Mouse (Mus musculus) forebrain, embryonic 14.5 days (tissue): Measurements from ENCODE around the gene Tuba8. TPM values are rescaled to one million over a fixed set of nuclear protein-coding genes. Genes with fewer than 3 reads are reported as not detected.

Source experiments
- ATAC-seq: fragments of 200-750 bp; cut with Nextera tagmentation; 2 replicates; pipeline ENCODE4 v1.8.0; 2017; ENCODE audit warnings: mild to moderate bottlenecking, moderate library complexity
- DNase-seq: peaks from one replicate; pipeline ENCODE4 v3.0.0-alpha.2; 2015; ENCODE audit warnings: low spot score
- H3K27ac ChIP-seq: fragments of 300-500 bp; sonication (generic); 2 replicates; pipeline ENCODE4 v1.5.1; 2014; ENCODE audit warnings: low read depth, mild to moderate bottlenecking, control low read depth, low read length, moderate library complexity
- H3K27me3 ChIP-seq: fragments of 300-500 bp; sonication (generic); replicated peaks from 2 replicates; pipeline ENCODE4 v1.6.1; 2014; ENCODE audit warnings: low read length, control low read depth, mixed read lengths; ENCODE audit not compliant: control insufficient read depth, insufficient read depth
- H3K36me3 ChIP-seq: fragments of 300-500 bp; sonication (generic); 2 replicates; pipeline ENCODE4 v1.6.1; 2014; ENCODE audit warnings: low read length, control low read depth; ENCODE audit not compliant: control insufficient read depth, insufficient read depth
- H3K4me1 ChIP-seq: fragments of 300-500 bp; sonication (generic); 2 replicates; pipeline ENCODE4 v1.6.1; 2014; ENCODE audit warnings: antibody characterized with exemption, low read length, control low read depth; ENCODE audit not compliant: control insufficient read depth, insufficient read depth
- H3K4me2 ChIP-seq: fragments of 300-500 bp; sonication (generic); 2 replicates; pipeline ENCODE4 v1.6.1; 2014; ENCODE audit warnings: mild to moderate bottlenecking, control low read depth, low read length
- H3K4me3 ChIP-seq: fragments of 300-500 bp; sonication (generic); 2 replicates; pipeline ENCODE4 v1.5.1; 2014; ENCODE audit warnings: low read depth, low read length, control low read depth
- H3K9ac ChIP-seq: fragments of 300-500 bp; sonication (generic); 2 replicates; pipeline ENCODE4 v1.6.1; 2014; ENCODE audit warnings: mild to moderate bottlenecking, low read length, control low read depth, moderate library complexity
- H3K9me3 ChIP-seq: fragments of 300-500 bp; sonication (generic); replicated peaks from 2 replicates; pipeline ENCODE4 v1.6.1; 2016; ENCODE audit warnings: low read length, control low read depth, mixed read lengths; ENCODE audit not compliant: control insufficient read depth
- WGBS: fragments of 180-500 bp; shearing (Covaris S2); extraction: QIAGEN DNeasy Blood & Tissue Kit; methylation state at CpG from one replicate; pipeline ENCODE4 v1.1.7; 2014; 5-methylcytosine and 5-hydroxymethylcytosine counted together
- polyA plus RNA-seq: library from polyadenylated mRNA; unstranded; fragments of >200 nt; fragmentation: Nextera tagmentation; extraction: Ambion mirVana; gene quantifications from 2 replicates; pipeline ENCODE4 v1.2.1, GENCODE M21; 2014

Gene Tuba8
- polyA plus RNA-seq, 1 experiment from 2014 or later = 0.22 TPM

DNA sequence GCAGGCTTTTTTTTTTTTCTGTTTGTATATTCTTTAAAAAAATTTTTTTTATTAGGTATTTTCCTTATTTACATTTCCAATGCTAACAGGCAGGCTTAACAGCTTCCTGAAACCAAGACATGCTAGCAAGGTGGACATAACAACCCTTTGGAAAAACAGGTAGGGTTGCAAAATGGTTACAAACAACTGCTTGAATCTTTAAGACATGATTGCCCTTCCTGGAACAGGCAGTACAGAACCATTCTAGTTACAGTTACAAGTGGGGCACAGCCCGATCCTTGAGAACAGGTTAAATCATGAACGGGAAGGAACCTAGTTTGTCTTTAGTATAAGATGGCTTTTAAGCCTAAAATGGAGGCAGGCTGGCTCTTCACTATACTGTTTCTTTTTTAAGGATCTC is 25.9 kb downstream of the Tuba8 start:
- H3K4me3 ChIP-seq = no peak overlapping the region
- 92% methylated on average over 2 of the region's 2 CpGs for WGBS
- no peaks in the 10 kb centered on the region for H3K9me3 ChIP-seq
- DNase-seq = no peak
- no peak for ATAC-seq
- no peaks in the 10 kb centered on the region for H3K27me3 ChIP-seq
- H3K36me3 ChIP-seq = no peaks in the 10 kb centered on the region
- H3K9ac ChIP-seq = no peak overlapping the region
- H3K4me1 ChIP-seq = no peaks in the 10 kb centered on the region
- no peak overlapping the region for H3K27ac ChIP-seq
- H3K4me2 ChIP-seq = no peak overlapping the region

DNA sequence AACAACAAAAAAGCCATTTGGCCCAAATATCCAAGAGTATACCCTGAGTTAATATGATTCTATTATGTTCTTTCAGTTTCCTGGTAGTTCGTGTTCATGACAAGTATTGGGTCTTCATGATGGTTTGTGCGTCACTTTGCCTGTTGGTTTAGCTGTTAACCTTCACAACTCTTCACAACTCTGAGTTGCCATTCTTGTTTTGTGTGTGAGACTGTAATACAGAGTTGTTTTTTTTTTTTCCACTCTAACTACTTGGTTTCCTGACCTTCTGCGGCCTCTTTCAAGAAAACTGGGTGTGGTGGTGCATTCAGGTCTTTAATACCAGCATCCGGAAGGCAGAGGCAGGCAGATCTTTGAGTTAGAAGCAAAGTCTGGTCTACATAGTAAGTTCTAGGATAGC is 27.7 kb downstream of the Tuba8 start:
- no peak overlapping the region for H3K9ac ChIP-seq
- no peaks in the 10 kb centered on the region for H3K4me1 ChIP-seq
- H3K27ac ChIP-seq = no peak overlapping the region
- H3K4me2 ChIP-seq = no peak overlapping the region
- H3K4me3 ChIP-seq = no peak overlapping the region
- ATAC-seq (no peak), DNase-seq (no peak)
- H3K27me3 ChIP-seq = no peaks in the 10 kb centered on the region
- no peaks in the 10 kb centered on the region for H3K36me3 ChIP-seq
- no peaks in the 10 kb centered on the region for H3K9me3 ChIP-seq
- WGBS = 93% methylated on average over 4 of the region's 4 CpGs

DNA sequence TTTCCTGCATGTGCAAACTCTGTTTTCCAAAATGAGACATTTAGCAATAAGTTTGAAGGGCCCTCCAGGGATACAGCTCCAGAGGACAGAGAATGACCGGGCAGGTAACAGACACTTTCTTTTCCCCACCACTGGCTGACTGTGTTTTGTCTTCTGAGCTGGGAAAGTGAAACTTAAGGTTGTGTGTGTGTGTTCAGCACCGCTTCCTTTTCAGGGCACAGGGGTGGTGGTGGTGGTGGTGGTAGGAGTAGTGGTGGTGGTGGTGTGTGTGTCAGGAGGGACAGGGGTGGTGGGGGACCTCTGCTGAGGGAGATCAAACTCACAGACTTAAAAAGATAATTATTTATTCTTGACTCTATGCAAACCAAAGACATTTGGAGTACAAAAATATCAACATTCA is 31.3 kb downstream of the Tuba8 start:
- no peak overlapping the region for H3K4me2 ChIP-seq
- WGBS = 79% methylated on average over 2 of the region's 2 CpGs
- no peak overlapping the region for H3K4me3 ChIP-seq
- no peaks in the 10 kb centered on the region for H3K27me3 ChIP-seq
- H3K9ac ChIP-seq = no peak overlapping the region
- H3K36me3 ChIP-seq = no peaks in the 10 kb centered on the region
- no peaks in the 10 kb centered on the region for H3K9me3 ChIP-seq
- DNase-seq (no peak), ATAC-seq (no peak)
- H3K4me1 ChIP-seq = peaks cover 3% of the 10 kb centered on the region; the same call in 1 of the 2 replicates
- no peak overlapping the region for H3K27ac ChIP-seq

DNA sequence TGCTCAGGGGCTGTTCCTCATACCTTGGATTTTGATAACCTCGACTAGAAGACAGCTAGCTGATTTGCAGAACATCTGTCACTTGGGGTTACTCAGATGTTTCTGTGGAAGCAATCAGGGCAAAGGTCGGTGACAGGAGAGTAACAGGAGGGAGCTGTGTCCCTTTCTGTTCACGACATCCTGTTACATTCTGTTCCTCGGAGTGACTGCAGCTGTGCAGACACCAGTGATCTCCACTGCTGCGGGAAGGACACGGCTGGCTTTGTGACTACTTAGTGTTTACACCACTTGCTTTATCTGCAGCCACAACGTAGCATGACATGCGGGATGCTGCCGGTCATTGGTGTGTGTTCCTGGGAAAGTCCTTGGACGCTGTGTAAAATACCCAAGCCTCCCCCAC is 32.7 kb downstream of the Tuba8 start:
- ATAC-seq (no peak), DNase-seq (no peak)

DNA sequence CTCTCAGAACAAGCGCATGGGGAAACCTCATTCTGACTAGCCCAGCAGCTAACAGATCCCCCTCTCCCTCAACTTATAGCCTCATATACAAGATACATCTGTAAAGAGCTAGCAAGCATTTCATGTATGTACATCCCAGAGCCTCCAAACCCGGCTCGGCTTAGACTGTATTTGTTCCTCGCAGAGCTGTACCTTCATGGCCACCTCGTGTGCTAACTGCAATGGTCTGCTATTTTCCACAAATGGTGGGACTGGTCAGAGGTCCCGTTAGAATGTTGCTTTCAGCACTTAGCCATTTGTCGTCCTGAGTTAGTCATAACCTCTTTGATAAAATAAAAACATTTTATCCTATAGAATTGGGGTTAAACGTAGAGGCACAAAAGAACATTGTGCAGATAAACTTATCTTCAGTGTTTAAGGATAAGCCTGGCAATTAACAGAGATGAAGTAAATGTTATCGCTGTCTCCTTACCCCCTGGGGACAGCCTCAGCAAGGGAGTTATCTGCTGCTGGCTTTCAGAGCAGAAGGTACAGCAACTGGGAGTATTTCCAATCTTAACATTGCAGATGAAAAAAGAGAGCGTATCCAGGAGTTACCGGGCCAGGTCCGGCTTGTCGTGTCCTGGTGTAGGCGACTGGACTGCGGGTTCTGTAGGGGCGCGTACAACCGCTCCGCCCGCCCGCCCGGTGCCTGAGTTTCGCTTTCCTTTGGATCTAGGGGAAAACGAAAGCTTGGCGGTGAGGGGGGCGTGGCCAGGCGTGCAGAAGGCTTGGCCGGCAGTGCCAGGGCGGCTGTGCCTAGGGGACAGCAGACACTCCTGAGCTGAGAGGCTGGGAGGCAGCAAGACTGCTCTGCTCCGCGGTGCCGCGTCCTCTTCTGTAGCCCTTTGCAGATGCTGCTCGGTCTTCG is 34.9 kb downstream of the Tuba8 start, which contains the start of gene Usp18:
TSS of gene Usp18 (plus strand) at position 780 of the 910 bp plus-strand sequence.
- DNase-seq (peak; percentile 85), ATAC-seq (peak; percentile 95)
- Histone ChIP-seq H3K27ac (no peak within 1 kb of the TSS), H3K4me2 (peak within 1 kb of the TSS; percentile 74), H3K4me3 (peak within 1 kb of the TSS; percentile 48), H3K4me1 (peaks cover 3% of the 10 kb centered on the region; the same call in 1 of the 2 replicates), H3K9ac (peak within 1 kb of the TSS; percentile 63), H3K36me3 (no peaks in the 10 kb centered on the region), H3K9me3 (no peaks in the 10 kb centered on the region), H3K27me3 (no peaks in the 10 kb centered on the region)
- 11% methylated on average over 34 of the region's 35 CpGs for WGBS

More for the DNA sequence above, 32.7 kb downstream of the Tuba8 start:
- H3K27ac ChIP-seq = no peak overlapping the region
- H3K9me3 ChIP-seq = no peaks in the 10 kb centered on the region
- no peak overlapping the region for H3K9ac ChIP-seq
- no peak overlapping the region for H3K4me2 ChIP-seq
- no peak overlapping the region for H3K4me3 ChIP-seq
- no peaks in the 10 kb centered on the region for H3K27me3 ChIP-seq
- peaks cover 3% of the 10 kb centered on the region; the same call in 1 of the 2 replicates for H3K4me1 ChIP-seq
- H3K36me3 ChIP-seq = no peaks in the 10 kb centered on the region
- WGBS = 73% methylated on average over 10 of the region's 10 CpGs

DNA sequence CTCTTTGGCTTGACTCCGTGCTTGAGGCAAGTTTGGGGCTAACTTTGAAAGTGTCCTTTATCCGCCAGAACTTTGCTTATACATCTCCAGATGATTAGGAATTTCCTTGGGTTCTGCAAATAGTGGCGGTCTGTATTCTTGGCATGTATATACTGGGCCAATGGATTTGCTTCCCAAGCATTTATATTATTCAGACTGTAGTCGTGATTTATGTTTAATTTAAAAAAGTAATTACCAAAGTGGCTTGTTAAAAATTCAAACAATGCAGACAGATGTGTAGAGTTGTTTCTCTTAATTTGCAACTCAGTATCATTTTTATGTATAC is 35.5 kb downstream of the Tuba8 start:
- Histone ChIP-seq H3K27ac (no peak overlapping the region), H3K27me3 (no peaks in the 10 kb centered on the region), H3K9me3 (no peaks in the 10 kb centered on the region), H3K36me3 (no peaks in the 10 kb centered on the region), H3K4me1 (peaks cover 3% of the 10 kb centered on the region; the same call in 1 of the 2 replicates), H3K4me2 (peak overlapping the region; percentile 74), H3K9ac (peak overlapping the region; percentile 63), H3K4me3 (peak overlapping the region; percentile 48)
- DNase-seq = no peak
- peak; percentile 63 for ATAC-seq
- 13% methylated on average over 4 of the region's 4 CpGs for WGBS

DNA sequence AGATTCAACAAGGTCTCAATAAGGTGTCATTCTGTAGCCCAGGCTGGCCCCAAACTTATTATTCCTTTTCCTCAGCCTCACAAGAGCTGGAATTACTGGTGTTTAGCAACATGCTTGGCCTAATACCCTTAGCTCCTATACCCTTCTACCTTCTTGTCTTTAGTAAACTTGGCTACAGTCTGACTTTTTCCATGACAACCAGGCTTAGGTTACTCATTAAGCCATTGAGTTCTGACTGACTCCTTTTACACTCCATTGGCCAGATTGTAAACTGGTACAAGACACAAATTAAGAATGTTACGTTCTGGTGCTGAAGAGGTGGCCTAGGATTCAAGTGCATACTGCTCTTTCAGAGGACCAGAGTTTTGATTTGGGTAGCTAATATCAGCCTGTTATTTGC is 39.9 kb downstream of the Tuba8 start:
- H3K4me3 ChIP-seq = no peak overlapping the region
- H3K36me3 ChIP-seq = no peaks in the 10 kb centered on the region
- 53% methylated on average over 1 of the region's 1 CpGs for WGBS
- no peak for DNase-seq
- no peak overlapping the region for H3K4me2 ChIP-seq
- H3K9ac ChIP-seq = no peak overlapping the region
- peaks cover 3% of the 10 kb centered on the region; the same call in 1 of the 2 replicates for H3K4me1 ChIP-seq
- H3K27ac ChIP-seq = no peak overlapping the region
- H3K9me3 ChIP-seq = no peaks in the 10 kb centered on the region
- no peak for ATAC-seq
- H3K27me3 ChIP-seq = no peaks in the 10 kb centered on the region

DNA sequence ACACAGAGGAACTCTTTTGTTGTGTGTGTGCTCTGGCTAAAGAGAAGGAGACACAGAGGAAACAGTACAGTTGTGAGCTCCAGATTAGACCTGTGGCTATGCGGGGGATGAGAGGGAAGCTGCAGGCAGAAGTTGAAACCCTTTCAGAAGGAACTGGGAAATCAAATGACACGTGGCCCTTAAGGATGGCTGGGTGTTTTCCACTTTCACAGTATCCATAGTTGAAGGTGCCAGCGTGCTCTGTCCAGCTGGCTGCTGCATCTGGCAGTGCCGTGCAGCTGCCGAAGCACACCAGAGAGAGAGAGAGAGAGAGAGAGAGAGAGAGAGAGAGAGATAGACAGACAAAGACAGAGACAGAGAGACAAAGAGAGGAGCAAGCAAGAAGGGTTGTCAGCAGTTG is 40.8 kb downstream of the Tuba8 start:
- Histone ChIP-seq H3K27ac (no peak overlapping the region), H3K27me3 (no peaks in the 10 kb centered on the region), H3K36me3 (no peaks in the 10 kb centered on the region), H3K9ac (no peak overlapping the region), H3K4me3 (no peak overlapping the region), H3K4me2 (no peak overlapping the region), H3K9me3 (no peaks in the 10 kb centered on the region), H3K4me1 (no peaks in the 10 kb centered on the region)
- 62% methylated on average over 5 of the region's 5 CpGs for WGBS
- DNase-seq = no peak
- no peak for ATAC-seq

DNA sequence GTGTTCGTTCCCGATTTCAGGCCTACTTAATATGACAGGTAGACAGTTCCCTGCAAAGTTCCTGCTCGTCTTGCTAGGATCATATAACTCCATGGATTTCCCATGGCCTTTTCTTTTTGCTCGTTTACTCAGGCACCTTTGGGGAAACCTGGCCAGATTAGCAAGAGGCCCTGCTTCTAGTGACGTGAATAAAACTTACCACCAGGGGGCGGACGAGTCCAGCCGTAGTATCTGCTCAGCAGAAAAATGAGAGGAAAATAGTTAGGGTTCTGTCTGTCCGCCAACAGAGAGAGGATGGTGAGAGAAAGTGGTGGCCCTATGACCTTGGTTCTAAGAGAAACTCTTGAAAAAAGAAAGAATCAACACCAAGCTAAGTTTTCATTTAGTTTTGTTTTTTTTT is 50.1 kb downstream of the Tuba8 start:
- H3K9me3 ChIP-seq = peaks cover 3% of the 10 kb centered on the region; the same call in 1 of the 2 replicates
- ATAC-seq (no peak), DNase-seq (peak; percentile 76)
- H3K4me2 ChIP-seq = no peak overlapping the region
- no peaks in the 10 kb centered on the region for H3K27me3 ChIP-seq
- no peak overlapping the region for H3K27ac ChIP-seq
- no peak overlapping the region for H3K9ac ChIP-seq
- 34% methylated on average over 9 of the region's 9 CpGs for WGBS
- H3K36me3 ChIP-seq = no peaks in the 10 kb centered on the region
- no peak overlapping the region for H3K4me3 ChIP-seq
- no peaks in the 10 kb centered on the region for H3K4me1 ChIP-seq
